Mouse (Mus musculus) brain, embryonic 18.5 days (tissue): ENCODE measurements around the gene Hmg20b.
A peak's percentile ranks its signal among the peaks of the same experiment; 100 is the strongest.

Experiments used
- DNase-seq: peaks from one replicate; pipeline ENCODE4 v3.0.0-alpha.2; 2012; ENCODE audit warnings: low read depth, low spot score

Hmg20b gene

DNA sequence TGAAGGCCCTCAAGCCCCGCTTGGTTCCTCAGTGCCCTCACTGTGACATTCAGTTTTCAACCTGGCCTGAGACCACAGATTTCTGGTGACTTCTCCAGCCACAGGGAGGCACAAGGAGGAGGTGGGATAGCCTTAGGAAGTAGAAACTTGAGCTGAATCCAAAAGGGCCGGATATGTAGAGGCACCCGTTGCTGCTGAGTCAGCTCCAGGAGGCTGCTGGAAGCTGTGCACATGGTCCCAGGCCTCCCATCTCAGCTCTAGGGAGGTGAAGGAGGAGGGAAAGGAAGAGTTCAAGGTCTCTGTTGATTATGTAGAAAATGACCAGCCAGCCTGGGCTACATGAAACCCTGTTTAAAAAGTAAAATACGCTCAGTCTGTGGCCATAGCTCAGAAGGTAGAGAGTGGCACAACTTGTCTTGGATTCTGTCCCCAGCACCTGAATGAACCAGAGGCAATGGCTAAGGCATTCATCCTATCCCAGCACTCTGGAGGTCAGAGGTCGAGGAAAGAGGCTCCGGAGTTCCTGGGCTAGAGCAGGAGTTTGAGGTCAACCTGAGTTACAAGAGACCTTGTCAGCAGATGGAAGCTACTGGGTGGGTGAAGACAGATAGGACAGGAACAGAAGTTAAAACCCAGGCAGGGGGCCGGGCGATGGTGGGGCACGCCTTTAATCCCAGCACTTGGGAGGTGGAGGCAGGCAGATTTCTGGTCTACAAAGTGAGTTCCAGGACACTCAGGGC is 4.6 kb upstream of the Hmg20b start:
- no peak for DNase-seq

DNA sequence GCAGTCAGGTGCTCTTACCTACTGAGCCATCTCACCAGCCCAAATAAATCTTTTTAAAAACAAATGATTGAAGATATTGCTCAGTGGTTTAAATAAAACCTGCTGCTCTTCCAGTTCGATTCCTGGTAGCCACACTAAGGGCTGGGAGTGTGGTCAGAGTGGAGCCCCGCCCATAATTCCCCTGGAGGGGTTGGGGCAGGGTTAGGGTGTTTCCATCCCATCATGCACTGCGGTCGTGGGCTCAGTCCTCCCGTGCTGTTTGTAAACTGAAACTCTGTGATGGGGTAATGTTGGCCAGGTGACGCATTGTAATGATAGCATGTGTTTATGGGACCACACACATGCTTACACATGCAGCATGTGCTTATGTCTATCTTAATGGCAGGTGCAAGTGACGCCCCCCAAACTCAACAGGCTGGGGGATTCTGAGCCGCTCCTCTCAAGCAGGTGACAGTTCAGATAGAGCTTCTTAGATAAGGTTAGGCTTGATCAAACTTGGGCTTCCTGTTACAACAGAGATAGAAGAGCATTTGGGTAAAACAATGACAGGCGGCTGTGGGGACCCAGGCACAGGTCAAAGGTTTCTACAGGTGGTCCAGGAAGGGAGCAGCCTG is 1.5 kb upstream of the Hmg20b start:
- DNase-seq: no peak

DNA sequence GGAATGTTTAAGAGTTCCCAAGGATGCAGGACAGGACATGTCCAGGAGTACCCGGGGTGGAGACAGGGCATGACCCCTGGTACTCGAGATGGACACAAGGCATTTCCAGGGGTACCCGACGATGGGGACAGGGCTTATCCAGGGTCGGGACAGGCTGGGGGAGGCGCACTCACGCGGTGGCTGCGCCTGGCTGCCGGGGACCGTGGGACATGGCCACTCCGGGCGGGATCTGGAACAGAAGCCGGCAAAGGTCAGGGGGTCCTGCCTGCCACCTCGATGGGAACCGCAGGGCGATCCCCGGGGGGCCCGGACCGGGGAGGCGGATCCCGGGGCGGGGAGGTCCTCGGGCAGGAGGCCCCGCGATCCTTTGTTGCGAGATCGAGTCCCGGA is 324 bp downstream of the Hmg20b start:
- DNase-seq: no peak

DNA sequence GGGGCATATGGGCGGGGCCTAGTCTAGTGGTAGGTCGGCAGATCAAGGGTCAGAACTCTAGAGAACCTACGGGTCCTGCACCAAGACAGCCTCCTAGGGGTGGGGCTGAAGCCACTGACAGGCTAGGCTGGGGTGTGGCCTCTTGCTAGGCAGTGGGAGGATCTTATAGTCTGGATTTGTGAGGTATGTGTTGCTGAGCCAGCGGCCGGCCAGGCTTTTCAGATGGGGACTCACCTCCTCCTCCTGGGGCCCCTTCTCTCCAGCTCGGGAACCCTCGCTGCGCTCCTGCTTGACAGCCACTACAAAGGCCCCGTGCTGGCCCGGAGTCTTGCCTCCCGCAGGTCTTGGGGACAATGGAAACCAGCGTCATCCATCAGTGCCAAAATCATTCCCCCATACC is 1.1 kb downstream of the Hmg20b start:
- no peak for DNase-seq

DNA sequence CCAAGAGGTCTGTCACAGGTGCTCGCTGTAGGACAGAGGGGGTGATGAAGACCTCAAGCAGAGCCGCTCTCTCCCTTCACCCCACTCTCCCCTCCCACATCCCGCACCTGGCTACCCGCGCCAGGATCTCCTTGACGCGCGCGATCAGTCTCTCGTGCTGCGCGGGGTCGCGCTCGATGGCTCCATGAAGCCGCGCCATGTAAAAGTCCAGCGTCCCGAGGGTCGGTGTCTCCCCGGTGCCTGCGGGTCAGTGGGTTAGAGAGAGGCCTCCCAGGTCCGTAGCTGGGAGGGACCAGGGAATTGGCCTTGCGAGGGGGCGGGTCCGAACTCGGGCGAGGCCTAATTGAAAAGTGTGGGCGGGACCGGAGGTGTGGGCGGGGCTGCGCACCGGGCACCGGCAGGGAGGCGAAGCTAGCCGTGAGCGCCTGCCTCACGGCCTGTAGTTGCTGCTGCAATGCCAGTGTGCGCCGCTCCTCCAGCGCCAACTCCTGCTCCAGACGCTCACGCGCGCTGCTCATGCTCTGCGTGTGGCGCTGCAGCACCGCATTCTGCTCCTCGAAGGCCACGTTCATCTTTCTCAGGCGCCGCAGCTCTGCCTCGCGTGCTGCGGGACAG is 3.7 kb downstream of the Hmg20b start:
- peak; percentile 22 for DNase-seq

DNA sequence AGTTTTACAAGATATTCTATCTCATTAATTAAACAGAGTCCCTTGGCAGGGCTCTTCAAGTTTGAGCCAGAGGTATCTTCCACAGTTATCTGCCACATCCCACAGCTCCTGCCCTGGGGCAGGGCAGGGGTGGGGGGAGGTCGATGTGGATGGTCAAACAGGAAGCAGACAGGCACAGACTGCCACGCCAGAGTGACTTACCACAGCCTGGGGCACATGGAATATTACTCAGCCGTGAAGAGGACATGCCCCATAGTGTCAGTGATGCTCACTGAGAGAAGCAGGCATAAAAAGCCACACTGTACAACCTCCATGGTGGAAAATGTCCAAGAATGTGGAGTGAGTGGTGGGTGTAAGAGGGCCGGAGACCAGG is 5.1 kb downstream of the Hmg20b start:
- DNase-seq: no peak

DNA sequence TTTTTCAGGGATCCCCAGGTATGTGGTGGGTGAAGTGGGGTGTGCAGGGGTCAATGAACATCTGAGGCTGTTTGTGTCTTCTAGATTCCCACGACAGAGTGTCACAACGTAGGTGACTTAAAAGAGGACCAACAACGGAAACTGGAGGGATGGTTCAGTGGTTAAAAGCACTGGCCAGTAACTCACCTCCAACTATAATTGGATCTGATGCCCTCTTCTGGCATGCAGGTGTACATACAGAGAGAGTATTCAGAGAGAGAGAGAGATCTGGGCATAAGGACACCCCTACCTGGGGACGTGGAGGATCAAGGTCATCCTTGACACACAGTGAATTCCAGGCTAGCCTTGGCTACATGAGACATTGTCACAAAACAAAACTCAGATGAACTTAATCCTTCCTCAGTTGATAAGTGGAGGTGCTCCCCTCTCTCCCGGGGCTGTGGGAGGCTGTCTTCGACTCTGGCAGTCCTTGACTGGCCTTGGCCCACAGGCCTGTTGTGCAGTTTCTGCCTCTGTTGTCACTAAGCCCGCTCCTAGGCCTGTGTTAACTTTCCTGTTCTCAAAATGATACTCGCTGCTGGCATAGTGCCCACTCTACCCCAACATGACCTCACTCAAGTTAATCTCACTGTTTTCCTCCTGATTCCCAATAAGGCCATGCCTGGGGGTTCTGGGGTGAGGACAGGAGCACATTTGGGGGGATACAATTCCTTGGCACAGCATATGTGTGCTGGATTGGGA is 5.7 kb downstream of the Hmg20b start:
- DNase-seq: no peak

DNA sequence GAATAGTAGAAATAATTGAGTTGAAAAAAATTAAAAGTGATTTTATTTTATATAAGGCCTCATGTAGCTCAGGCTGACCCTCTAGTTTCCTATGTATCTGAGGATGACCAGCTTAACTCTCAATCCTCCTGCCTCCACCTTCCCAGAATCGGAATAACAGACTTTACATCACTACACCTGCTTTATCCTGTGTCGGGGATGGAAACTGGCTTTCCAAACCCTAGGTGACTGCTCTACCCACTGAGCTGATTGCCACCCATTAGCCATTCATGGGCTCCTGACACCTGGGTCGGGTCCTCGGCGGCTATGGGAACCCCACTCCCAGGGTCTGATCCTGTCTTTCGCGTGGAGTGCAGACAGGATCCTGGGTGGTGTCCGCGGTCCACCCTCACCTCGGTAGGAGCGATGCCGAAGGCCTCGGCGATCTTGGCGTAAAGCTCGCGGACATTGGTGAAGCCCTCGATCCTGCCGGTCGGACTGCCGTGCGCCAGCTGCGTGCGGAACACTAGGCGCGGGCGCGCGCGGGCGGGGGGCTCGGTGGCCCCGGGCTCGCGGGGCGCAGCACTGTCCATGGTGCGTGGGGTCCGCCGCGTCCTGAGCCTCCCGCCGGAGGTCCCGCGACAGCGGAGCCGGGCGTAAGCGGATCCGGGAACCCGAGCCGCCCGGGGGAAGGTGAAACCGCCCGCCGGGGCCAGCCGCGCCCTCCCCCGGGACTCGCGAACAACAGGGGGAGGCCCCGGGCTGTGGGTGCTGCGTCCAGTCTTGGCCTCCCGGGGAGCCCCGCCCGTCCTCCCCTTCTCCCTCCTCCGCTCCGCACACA is 7.4 kb downstream of the Hmg20b start, which contains the start of gene Gipc3:
TSS of gene Gipc3 (minus strand) at position 581 of the 820 bp plus-strand sequence.
- no peak for DNase-seq

DNA sequence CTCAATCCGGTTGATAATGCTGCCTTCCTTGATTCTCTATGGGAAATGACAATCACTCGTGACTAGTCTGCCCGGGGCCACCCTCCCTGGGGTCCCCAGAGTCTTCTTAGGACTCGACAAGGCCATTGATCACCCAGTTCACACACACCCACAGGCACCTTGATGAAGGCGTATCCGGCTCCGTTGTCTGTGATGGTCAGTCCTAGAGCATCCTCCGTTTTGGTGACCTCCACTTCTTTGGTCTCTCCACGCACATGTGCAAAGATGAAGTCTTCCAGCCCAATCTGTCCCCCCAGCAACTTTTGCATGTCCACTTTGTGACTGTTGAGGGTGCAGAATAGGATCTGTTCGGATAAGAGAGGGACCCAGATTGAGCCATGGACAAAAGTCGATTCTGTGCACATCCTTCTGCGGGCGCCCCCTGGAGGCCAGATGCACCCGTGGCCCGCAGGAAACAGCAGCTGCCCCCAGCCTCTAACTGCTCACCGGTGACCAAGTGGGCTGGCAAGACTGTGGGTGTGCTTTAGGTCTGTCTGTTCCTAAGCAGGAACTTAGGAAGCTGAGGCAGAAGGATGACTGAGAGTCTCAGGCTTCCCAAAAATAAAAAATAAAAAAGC is 8.8 kb downstream of the Hmg20b start:
- no peak for DNase-seq

DNA sequence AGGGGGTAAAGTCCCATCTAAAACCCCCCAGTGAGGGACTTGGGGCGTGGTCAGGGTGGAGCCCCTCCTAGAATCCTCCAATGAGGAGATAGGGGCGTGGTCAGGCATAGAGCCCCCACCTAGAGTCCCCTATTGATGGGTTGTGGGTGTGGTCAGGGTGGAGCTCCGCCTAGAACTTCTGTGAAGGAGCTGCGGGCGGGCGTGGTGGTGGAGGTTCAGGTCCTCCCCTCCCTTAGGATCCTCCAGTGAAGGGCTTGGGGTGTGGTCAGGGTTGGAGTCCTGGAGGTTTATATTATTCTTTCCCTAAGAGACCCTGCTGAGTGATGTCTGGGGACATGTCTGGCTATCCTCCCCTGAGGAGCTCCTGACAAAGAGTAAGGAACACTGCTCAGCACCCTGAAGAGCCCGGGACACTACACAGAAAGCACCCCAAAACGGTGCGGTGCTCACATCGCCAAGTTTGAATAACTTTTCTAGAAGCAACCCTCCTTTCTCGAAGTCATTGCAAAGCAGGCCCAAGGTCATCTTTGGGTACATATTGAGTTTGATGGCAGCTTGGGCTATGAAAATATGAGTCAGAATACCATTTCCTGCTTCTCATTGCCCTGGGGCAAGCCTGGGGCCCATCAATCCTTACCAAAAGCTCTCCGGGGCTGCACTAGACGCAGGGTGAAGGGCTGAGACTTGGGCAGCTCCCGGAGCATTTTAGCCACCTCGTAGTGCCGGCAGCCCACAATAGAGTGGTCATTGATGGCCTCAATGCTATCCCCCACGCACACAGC is 9.5 kb downstream of the Hmg20b start:
- DNase-seq: no peak

DNA sequence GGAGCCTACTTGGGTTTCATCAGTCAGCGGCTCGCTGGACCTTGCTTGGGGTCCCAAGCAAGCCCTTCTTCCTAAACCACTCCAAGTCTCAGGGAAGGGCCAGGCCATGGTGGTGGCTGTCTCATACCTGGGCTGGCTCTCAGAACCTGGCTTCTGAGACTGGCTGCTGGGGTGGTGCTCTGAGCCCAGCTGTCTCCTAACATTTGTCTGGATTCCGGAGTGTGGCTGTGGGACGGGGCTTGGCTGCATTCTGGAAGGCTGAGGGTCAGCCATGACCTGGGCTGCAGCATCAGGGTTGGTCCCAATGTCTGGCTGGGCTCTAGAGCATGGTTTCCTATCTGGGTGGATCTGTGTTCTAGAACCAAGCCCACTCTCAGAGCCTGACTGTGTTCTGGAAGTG is 13.7 kb downstream of the Hmg20b start:
- DNase-seq: no peak

DNA sequence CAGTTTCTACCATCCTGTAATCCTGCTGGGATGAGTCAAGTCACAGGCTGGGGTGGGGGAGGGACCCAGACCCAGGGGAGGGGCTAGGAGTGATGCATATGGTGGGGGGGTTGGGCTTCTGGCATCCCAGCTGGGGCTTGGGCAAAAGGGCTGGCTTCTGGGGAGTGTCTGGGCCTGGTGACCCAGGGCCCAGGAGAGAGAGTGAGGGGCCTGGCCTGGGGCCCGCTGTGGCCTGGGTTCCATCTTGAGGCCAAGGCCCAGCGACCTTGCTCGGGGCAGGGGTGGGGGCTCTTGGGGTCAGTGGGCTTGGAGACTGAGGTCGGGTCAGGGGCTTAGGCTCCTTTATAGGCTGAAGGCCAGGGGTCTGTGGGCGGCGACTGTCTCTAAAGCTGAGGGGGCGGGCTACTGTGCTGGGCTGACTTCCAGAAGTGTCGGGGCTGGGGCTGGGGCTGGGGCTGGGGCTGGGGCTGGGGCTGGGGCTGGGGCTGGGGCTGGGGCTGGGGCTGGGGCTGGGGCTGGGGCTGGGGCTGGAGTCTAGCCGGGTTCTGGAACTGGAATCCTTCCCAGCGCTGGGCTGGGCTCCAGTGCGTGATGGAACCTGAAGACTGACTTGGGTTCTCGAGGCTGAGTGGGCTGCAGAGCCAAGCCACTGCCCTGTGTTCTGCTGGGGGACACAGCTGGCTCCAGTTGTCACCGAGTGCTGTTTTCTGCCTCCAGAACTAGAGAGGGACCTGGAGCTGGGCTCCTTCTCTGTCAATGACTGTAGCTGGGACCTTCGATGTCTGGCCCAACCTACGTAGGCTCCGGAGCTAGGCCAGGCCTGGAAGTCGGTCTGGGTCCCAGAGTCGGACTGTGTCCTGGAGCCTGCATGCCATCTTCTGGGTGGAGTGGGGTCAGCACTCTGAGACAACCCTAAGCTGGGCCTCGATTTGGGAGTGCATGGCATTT is 14.6 kb downstream of the Hmg20b start:
- no peak for DNase-seq

DNA sequence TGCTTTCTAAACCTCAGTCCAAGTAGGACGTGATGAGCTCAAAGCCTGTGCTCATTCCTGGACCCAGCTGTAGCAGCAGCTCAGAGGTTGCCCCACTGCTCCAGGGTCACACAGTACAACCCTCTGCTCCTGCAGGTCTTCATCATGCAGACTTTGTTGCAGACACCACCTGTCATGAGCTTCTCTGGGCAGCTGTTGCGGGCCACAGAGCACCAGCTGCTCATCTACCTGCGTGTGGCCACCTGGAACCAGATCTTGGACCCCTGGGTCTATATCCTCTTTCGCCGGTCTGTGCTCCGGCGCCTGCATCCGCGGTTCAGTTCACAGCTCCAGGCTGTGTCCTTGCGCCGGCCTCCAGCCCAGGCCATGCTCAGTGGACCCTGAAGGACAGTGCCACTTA is 16.0 kb downstream of the Hmg20b start:
- no peak for DNase-seq

DNA sequence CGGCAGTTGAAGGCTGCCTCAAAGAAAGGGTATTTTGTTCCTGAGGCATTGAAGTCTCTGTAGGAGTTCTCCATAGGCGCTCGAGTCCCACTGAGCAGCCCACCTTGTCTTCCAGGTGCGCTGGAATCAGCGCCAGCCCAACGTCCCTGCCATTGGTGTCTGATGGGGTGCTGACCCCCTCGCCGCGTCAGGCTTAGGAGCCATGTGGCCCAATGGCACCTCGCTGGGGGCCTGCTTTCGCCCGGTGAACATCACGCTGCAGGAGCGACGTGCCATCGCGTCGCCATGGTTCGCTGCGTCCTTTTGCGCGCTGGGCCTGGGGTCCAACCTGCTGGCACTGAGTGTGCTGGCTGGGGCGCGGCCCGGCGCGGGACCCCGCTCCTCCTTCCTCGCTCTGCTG is 18.0 kb downstream of the Hmg20b start:
- no peak for DNase-seq

DNA sequence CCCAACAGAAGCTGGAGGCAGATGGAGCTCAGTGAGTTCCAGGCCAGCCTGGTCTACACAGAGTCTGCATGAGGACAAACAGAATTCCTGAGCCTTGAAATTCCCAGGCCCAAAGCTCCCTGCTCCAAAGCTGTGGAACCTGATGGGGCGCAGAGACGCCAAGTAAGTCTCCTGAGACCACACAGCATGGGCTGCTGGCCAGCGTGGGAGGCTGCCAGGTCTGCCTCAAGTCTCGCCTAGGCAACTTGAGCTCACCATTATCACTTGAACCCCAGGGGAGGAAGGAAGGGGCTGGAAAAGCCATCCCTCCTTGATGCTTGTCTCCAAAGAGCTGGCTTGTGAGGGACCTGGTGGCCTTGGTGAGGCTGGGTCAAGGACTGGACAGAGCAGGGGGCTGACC is 20.3 kb downstream of the Hmg20b start:
- DNase-seq: no peak

DNA sequence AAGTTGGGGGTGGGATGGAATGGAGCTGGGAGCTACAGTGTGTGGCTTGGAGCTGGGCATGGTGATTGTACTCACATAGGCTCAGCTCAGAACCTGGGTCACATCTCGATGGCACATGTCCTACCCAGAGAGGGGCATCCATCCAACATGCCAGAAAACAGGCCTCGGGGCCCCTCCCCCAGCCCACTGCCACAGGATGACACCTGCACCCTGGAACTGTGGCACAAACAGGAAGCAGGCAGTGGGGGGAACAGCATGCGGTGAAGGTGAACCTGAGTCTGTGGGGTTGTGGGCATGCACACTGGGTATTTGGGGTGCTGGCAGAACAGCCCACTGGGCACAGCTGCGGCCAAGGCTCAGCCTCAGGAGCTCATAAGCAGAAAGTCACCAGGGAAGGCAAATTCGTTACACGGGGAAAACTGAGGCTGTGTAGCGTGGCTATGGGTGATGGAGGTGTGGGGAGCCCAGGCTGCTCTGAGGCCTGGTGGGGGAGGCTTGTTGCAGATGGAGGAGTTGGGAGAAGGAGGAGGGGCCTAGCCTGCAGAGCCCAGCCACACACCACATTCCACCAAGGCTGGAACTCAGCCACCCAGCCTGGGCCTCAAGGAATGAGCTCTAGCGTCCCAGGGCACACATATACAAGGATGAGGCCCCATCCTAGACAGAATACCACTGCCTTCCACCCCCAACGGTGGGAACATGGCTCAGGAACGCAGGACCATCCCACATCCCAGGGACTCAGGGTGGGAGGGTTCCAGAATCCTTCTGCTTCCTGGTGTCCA is 20.9 kb downstream of the Hmg20b start:
- DNase-seq: no peak

DNA sequence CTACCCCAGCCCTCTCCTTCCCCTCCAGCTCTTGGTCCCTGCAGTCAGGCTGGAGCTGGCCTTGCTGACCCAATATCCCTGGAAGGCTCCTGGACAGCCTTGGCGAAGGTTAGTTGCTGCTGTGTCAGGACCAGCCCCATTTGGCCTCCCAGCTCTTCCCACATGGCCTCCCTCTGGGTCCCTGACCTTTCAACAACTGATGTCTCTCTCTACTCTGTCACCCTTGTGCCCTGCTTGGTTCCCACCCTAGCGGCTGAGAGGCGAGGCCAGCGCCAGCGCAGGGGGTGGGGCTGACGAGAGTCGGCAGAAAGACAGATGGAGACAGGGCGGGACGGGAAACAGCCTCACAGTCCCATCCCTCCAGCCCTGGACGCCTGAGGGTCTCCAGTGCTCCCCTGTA is 21.9 kb downstream of the Hmg20b start, which contains the start of gene Tbxa2r:
TSS of gene Tbxa2r (plus strand) at position 346 of the 400 bp plus-strand sequence.
- no peak for DNase-seq

DNA sequence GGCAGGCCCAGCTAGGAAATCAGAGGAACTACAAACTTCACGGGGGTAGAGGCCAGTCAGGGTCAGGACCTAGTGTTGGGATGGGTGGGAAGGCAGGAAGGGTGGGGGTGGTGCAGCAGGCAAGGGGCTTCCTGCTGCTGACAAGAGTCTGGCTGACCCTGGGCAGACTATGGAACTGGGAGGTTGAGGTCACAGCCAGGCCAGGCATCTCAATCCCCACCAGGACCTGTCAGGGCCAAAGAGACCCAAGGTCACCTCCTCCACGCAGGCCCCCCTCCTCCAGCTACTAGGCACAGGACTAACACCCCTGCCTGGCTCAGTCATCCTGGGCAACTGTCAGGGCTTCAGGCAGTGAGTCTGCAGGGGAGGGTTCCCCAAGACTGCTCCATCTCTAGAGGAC is 22.3 kb downstream of the Hmg20b start:
- DNase-seq: no peak
